Mouse (Mus musculus): ENCODE results near the gene Ltbr.

The Ltbr gene

DNA sequence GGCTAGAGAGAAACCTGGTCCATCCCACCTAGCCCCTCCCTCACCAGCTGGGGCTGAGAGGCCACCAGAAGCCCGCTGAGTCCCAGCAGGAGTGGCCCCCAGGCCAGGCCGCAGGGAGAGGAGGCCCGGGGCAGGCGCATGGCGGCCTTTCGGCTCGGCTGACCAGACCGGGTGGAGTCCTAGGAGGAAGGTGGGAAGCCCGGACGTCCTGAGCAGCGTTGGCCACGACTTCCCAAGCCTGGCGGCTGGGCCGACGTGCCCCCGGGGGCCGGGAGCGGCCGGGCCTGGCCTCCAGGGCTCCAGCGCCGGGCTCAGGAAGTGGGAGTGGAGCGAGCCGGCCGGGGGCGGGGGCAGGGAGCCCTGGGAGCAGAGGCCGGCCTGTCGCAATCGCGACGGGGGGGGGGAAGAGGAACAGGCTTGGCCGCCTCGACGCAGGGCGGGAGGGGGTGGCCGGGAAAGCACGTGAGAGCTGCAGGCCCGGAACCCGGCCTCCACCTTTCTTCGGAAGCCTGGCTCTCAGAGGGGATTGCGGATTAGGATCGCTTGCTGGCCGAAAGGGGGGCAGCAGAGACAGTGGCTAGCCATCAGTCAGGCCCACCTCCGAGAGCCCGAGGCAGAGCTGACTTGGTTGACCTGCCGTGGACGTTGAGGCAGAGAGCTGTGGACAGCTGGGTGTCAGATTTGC, at the start of gene Ltbr:
Gene Ltbr (minus strand): TSS at position 340 of the 685 bp plus-strand sequence.
- DNase-seq (ENCODE audit: low read depth, low spot score): peak; percentile 84

- no peak for DNase-seq (ENCODE audit: low read depth, low spot score)
Measured at GRCm38 (mm10) chr6:125363021-125363420, 49.3 kb upstream of the Ltbr start.

DNA sequence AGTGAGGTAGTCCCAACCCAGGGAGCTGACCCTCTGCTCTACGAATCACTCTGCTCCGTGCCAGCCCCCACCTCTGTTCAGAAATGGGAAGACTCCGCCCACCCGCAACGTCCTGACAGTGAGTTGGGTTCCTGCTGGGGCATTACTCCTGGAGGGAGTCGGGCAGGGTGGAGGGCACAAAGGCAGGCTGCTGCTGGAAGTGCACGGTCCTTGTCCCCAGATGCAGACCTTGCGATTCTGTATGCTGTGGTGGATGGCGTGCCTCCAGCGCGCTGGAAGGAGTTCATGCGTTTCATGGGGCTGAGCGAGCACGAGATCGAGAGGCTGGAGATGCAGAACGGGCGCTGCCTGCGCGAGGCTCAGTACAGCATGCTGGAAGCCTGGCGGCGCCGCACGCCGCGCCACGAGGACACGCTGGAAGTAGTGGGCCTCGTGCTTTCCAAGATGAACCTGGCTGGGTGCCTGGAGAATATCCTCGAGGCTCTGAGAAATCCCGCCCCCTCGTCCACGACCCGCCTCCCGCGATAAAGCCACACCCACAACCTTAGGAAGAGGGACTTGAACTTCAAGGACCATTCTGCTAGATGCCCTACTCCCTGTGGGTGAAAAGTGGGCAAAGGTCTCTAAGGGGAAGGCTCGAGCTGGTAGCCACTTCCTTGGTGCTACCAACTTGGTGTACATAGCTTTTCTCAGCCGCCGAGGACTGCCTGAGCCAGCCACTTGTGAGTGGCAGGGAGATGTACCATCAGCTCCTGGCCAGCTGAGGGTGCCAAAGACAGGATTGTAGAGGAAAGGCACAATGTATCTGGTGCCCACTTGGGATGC, 48.0 kb upstream of the Ltbr start:
- DNase-seq (ENCODE audit: low read depth, low spot score): peak; percentile 64

- no peak for DNase-seq (ENCODE audit: low read depth, low spot score)
Measured at GRCm38 (mm10) chr6:125360846-125361245, 47.2 kb upstream of the Ltbr start.

GRCm38 (mm10) chr6:125359999-125360398, 46.3 kb upstream of the Ltbr start:
- no peak for DNase-seq (ENCODE audit: low read depth, low spot score)

DNA sequence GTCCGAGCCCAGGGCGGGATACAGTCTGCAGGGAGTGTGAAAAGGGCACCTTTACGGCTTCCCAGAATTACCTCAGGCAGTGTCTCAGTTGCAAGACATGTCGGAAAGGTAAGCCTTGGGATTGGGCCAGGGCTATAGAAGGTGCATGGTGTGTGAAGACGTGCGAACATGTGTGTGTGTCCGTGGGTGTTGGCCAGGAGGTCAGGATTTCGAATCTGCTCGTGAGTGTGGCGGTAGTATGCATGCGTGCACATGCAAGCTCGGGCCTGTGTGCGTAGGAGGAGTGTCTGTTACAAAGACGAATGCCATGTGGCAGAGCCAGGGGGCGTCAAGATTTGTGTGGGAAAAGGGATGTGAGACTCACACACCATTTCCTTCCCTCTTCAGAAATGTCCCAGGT, 43.6 kb upstream of the Ltbr start:
- no peak for DNase-seq (ENCODE audit: low read depth, low spot score)

DNA sequence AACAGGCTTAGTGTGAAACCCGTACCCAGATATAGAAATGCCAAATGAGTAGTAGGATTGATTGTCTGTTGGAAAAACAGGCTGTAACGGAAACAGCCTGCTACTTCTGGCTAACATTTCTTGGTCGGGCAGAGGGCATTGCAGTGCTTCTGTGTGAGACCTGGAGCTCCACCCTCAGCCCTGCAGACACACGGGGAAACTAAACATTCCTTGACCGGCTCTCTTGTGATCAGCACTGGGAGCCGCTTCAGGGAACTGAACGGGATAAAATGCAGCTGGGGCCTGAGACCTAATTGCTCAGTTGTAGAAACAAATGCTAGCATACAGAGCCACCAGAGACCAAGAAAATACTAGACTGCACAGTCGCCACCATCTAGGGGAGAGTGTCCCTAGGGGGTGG, 42.6 kb upstream of the Ltbr start:
- DNase-seq (ENCODE audit: low read depth, low spot score): no peak

DNA sequence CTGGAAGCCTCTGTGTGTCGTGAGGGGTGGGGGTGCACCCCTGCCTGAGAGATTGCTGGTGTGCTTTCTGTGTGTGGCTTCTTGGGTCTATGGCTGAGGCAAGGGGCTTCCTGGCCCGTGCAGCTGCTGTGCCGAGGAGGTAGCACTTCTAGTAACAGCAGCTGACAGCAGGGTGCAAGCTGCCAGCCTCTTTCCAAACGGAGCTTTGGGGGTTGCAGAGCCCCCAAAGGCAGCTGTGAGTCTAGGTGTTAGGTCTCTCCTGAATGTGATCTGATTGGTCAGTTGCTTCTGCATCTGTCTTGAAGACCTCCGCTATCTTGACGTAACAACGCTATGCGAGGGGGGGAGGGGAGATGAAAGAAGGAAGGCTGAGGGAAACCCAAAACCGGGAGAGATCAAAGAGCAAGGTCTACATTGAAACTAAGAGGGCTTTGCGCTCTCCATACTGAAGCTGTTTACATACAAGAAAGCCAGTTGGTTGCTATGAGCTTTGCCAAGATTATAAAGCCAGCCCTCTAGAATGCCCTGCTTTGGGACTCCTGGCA, 41.6 kb upstream of the Ltbr start:
- DNase-seq (ENCODE audit: low read depth, low spot score): no peak

- DNase-seq (ENCODE audit: low read depth, low spot score): peak; percentile 93
Measured at GRCm38 (mm10) chr6:125354352-125355151, 40.9 kb upstream of the Ltbr start.

DNA sequence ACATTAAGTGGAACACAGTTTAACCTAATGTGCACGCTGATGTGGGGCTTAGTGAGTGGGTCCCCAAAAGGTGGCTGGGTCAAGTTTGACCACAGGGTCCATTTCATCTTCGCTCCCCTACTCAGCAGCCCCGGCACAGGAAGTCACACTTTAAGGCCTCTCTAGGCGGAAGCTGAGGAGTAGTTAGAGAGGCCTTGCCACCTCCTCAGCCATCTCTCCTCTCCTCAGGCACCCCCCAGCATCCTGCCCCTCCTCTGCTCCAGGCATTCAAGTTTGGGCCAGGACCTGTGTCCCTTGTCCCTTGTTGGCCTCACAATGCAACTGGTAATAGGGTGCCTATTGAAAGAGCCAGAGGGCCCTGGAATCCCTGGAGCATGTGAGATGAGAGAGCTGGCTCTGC, 40.0 kb upstream of the Ltbr start:
- DNase-seq (ENCODE audit: low read depth, low spot score): no peak

GRCm38 (mm10) chr6:125353221-125353620, 39.5 kb upstream of the Ltbr start:
- DNase-seq (ENCODE audit: low read depth, low spot score): no peak

GRCm38 (mm10) chr6:125352811-125353210, 39.1 kb upstream of the Ltbr start:
- DNase-seq (ENCODE audit: low read depth, low spot score): no peak

- no peak for DNase-seq (ENCODE audit: low read depth, low spot score)
Measured at GRCm38 (mm10) chr6:125352046-125352384, 38.3 kb upstream of the Ltbr start.

- peak; percentile 51 for DNase-seq (ENCODE audit: low read depth, low spot score)
Measured at GRCm38 (mm10) chr6:125351368-125352045, 37.8 kb upstream of the Ltbr start.

DNA sequence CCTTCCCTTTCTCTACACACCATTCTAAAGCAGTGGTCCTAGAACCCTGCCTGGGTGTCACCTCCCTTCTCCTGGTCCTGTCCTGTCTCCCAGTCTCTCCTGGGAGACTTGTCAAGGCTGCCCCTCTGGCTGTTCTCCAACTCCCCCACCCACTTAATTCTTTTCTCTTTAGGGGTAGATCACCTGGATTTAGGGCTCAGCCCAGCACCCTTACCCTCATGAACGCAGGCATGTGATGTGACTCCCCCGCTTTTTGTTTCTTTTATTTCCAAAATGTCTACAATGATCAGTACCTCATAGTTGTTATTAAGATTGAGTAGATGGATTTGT, 37.3 kb upstream of the Ltbr start:
- no peak for DNase-seq (ENCODE audit: low read depth, low spot score)

DNA sequence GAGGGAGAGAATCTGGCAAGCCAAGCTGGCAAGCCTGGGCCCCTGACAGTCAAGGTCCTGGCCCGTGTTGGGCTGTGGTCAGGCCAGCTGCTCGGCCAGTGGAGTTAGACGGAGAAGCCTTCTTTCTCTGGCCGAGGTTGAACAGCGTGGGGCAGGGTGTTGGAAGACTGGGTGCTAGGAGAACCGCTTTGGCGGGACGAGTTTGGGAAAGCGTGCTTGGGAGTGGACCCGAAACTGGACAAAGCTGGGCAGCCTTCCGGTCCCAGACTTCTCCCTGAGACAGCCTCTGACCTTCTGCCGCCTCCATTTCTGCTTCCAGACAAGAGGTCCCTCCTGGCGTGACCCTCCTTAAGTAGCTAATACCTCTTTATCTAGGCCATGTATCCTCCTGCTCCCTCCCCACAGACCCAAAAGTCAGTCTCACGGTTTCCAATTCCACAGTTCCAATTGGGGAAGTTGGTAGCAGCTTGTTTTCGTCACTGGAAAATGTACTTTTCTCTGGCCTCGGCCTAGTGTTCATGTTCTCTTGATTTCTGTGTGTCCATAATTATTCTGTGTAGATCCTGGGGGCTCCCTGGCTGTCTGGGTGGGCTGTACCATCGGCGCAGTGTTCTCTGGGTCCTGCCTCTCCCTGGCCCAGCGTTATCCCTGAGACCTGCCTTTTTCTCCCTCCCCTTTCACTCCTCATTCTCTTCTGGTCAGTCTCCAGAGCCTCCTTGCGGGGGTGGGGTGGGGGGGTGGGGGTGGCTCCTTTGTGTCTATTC, 36.7 kb upstream of the Ltbr start:
- peak; percentile 51 for DNase-seq (ENCODE audit: low read depth, low spot score)

DNA sequence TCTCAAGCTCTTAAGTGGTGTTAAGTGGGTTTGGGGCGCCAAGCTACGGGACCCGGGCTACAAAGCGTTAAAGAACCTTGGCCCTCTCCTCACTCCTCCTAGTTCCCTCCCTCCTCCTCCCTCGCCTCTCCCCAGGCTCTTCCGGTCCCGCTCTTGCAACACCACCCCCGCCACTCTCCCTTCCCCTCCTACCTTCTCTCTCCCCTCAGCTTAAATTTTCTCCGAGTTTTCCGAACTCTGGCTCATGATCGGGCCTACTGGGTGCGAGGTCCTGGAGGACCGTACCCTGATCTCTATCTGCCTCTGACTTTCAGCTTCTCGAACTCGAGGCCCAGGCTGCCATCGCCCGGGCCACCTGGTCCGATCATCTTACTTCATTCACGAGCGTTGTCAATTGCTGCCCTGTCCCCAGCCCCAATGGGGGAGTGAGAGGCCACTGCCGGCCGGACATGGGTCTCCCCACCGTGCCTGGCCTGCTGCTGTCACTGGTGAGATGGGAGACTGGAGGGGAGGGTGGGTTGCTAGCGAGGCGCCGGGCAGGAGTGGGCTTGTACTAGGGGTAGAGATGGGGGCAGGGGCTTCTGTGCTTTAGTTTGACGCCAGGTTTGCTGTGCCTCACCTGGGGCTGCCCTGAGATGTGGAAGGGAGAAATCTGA, 36.0 kb upstream of the Ltbr start:
- peak; percentile 84 for DNase-seq (ENCODE audit: low read depth, low spot score)

GRCm38 (mm10) chr6:125348721-125349574, 35.3 kb upstream of the Ltbr start, which contains the start of gene Tnfrsf1a:
Gene Tnfrsf1a, plus strand, starts transcription at chr6:125349362.
- no peak for DNase-seq (ENCODE audit: low read depth, low spot score)

DNA sequence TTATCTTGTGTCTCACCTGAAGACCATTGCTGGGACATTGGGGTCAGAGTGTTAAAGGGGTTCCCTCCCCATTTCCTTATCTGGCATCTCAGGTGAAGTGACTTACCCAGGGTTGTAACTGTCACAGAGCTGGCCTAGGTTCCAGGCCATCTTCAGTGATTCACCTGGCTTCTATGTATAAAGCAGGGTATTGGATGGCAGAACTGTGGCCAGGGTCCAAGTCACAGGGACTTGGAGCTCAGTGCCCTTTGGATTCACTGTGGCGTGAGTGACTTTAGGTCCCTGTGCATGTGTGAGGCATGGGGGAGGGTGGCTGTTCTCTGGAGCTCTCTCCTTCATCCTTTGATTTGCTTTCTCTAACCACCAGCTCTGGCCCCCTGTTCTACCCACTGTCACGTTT, 32.3 kb upstream of the Ltbr start:
- no peak for DNase-seq (ENCODE audit: low read depth, low spot score)

Data from 3T3-L1 (cell line).